Mouse (Mus musculus) ovary, postnatal 10 days (tissue): ENCODE results near the gene Lbx1.

Source experiments
- DNase-seq: peaks from one replicate; pipeline ENCODE4 v3.0.0; 2022; ENCODE audit warnings: low spot score

Lbx1 gene

GRCm38 (mm10) chr19:45209776-45210422 is 25.7 kb downstream of the Lbx1 start:
- no peak for DNase-seq

GRCm38 (mm10) chr19:45209191-45209590 is 26.4 kb downstream of the Lbx1 start:
- no peak for DNase-seq

GRCm38 (mm10) chr19:45208438-45209060 is 27.1 kb downstream of the Lbx1 start:
- DNase-seq, result no peak

GRCm38 (mm10) chr19:45207662-45208437 is 27.8 kb downstream of the Lbx1 start:
- DNase-seq, result no peak

- DNase-seq, result no peak
These were observed 28.5 kb downstream of the Lbx1 start for GRCm38 (mm10) chr19:45207153-45207552.

- DNase-seq, result no peak
These were observed 30.1 kb downstream of the Lbx1 start for GRCm38 (mm10) chr19:45205311-45206105.

GRCm38 (mm10) chr19:45196967-45197366 is 38.6 kb downstream of the Lbx1 start:
- no peak for DNase-seq

GRCm38 (mm10) chr19:45194651-45195050 is 41.0 kb downstream of the Lbx1 start:
- DNase-seq, result no peak
